Mouse (Mus musculus) embryonic fibroblast, embryonic 13.5 days (primary cell): Measurements from ENCODE around the gene Lmbr1l.

Experiments used
- CTCF ChIP-seq: IDR thresholded peaks from 2 replicates; pipeline ENCODE4 v1.5.1; 2011; ENCODE audit warnings: mild to moderate bottlenecking, control low read depth, low read length, moderate library complexity, borderline replicate concordance; ENCODE audit not compliant: insufficient read depth
- POLR2A ChIP-seq: IDR thresholded peaks from 2 replicates; pipeline ENCODE4 v1.6.1; 2011; ENCODE audit warnings: low read depth, mild to moderate bottlenecking, control low read depth, low read length, moderate library complexity

DNA sequence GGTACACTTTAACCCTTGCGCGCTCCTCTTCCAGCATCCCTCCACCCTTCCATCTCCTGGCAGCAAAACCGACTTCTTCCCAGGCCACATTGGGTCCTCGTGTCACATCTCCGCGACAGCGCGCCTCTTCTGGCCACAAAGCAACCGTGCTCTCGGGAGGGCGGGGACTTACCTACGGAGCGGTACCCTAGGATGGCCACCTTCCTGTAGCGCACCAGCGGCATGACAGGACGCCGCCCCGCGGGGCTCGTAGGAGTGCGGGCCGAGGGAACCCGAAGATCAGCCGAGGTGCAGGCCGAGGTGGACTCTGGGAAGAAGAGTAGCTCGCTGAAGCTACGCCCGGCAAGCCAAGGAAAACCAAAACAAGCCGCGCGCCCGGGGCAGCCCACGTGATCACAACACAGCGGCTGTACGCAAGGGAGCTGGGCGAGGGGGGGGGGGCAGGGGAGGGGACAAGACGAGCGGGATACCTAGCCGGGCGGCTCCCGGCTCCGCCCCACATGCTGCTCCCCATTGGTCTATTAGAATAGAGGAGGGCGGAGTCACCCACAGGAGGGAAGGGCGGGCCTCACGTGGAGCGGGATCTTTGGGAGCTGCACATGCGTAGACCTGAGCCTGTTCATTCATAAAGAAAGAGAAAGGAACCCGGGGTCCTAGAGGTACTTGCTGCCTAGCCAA, 36.9 kb downstream of the Lmbr1l start:
- TF ChIP-seq CTCF (no peak), POLR2A (peak; percentile 48)
